Mouse (Mus musculus) limb, embryonic 14.5 days (tissue): ENCODE data around the gene Mettl21a. TPM values are rescaled to one million over a fixed set of nuclear protein-coding genes. Genes with fewer than 3 reads are reported as not detected.

ENCODE experiments used
- ATAC-seq: fragments of 200-750 bp; cut with Nextera tagmentation; 2 replicates; pipeline ENCODE4 v1.8.0; 2017; ENCODE audit warnings: low read depth, moderate number of reproducible peaks, moderate TSS enrichment; ENCODE audit not compliant: low FRiP score
- DNase-seq: peaks from one replicate; pipeline ENCODE4 v3.0.0-alpha.2; 2015; ENCODE audit warnings: low spot score
- H3K27ac ChIP-seq: fragments of 300-500 bp; sonication (generic); replicated peaks from 2 replicates; pipeline ENCODE4 v1.5.1; 2014; ENCODE audit warnings: low read depth, mild to moderate bottlenecking, low read length, moderate library complexity, mixed read lengths
- H3K27me3 ChIP-seq: fragments of 300-500 bp; sonication (generic); 2 replicates; pipeline ENCODE4 v1.6.1; 2014; ENCODE audit warnings: low read length, mixed read lengths; ENCODE audit not compliant: control insufficient read depth, insufficient read depth
- H3K36me3 ChIP-seq: fragments of 300-500 bp; sonication (generic); 2 replicates; pipeline ENCODE4 v1.6.1; 2014; ENCODE audit warnings: mild to moderate bottlenecking, low read length, moderate library complexity, mixed read lengths; ENCODE audit not compliant: control insufficient read depth, insufficient read depth
- H3K4me1 ChIP-seq: fragments of 300-500 bp; sonication (generic); 2 replicates; pipeline ENCODE4 v1.6.1; 2014; ENCODE audit warnings: antibody characterized with exemption, low read length, mixed read lengths; ENCODE audit not compliant: control insufficient read depth, insufficient read depth
- H3K4me2 ChIP-seq: fragments of 300-500 bp; sonication (generic); replicated peaks from 2 replicates; pipeline ENCODE4 v1.6.1; 2014; ENCODE audit warnings: low read depth, mild to moderate bottlenecking, low read length, moderate library complexity; ENCODE audit not compliant: severe bottlenecking
- H3K4me3 ChIP-seq: fragments of 300-500 bp; sonication (generic); replicated peaks from 2 replicates; pipeline ENCODE4 v1.5.1; 2014; ENCODE audit warnings: low read length
- H3K9ac ChIP-seq: fragments of 300-500 bp; sonication (generic); 2 replicates; pipeline ENCODE4 v1.6.1; 2014; ENCODE audit warnings: mild to moderate bottlenecking, low read depth, low read length, moderate library complexity; ENCODE audit not compliant: severe bottlenecking
- H3K9me3 ChIP-seq: fragments of 300-500 bp; sonication (generic); 2 replicates; pipeline ENCODE4 v1.6.1; 2016; ENCODE audit warnings: low read length; ENCODE audit not compliant: control insufficient read depth
- POLR2A ChIP-seq: fragments of 200-500 bp; IDR thresholded peaks from 2 replicates; pipeline ENCODE4 v1.8.0; 2012; ENCODE audit warnings: inconsistent platforms, mild to moderate bottlenecking, moderate library complexity, borderline replicate concordance; ENCODE audit not compliant: insufficient read depth, insufficient read length; ENCODE audit errors: extremely low read depth
- WGBS: fragments of 180-500 bp; shearing (Covaris S2); extraction: QIAGEN DNeasy Blood & Tissue Kit; methylation state at CpG from one replicate; pipeline ENCODE4 v1.1.7; 2014; 5-methylcytosine and 5-hydroxymethylcytosine counted together
- polyA plus RNA-seq, 2 experiments: library from polyadenylated mRNA; depleted of rRNA in 1 of 2; stranded (reverse) in 1 of 2; unstranded in 1 of 2; fragments of >200 nt; fragmentation: Nextera tagmentation in 1 of 2; extraction: Ambion mirVana in 1 of 2; gene quantifications; 2 replicates each; pipeline versions ENCODE4 v1.2.1 to v1.2.3; 2012 to 2014

Gene Mettl21a
- polyA plus RNA-seq, 2 experiments = 20.7 to 27.6 TPM

DNA sequence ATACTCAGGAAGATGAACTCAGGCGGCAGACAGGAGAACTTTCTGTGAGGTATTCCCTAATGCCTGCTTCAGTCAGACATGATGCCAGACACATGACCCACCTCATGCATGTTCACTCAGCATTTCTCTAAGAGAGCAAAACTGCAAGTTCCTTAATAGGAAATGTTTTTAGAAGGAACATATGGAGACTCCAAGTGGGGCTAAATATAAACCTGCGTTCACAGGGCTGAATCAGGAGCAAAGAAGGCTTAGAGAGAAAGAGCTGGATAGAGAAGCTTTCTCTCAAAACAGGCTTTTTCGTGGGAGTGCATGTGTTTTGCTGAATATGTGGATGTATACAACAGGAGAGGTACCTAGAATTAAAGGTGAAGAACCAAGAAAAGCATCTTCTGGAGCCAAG is 16.2 kb upstream of the Mettl21a start:
- Histone ChIP-seq H3K4me3 (no peak overlapping the region), H3K9ac (no peak overlapping the region), H3K27ac (no peak overlapping the region), H3K27me3 (no peaks in the 10 kb centered on the region), H3K4me1 (no peaks in the 10 kb centered on the region), H3K36me3 (no peaks in the 10 kb centered on the region), H3K9me3 (no peaks in the 10 kb centered on the region), H3K4me2 (no peak overlapping the region)
- no peak for ATAC-seq
- no peak for TF ChIP-seq POLR2A
- no peak for DNase-seq
- 85% methylated on average over 3 of the region's 3 CpGs for WGBS

DNA sequence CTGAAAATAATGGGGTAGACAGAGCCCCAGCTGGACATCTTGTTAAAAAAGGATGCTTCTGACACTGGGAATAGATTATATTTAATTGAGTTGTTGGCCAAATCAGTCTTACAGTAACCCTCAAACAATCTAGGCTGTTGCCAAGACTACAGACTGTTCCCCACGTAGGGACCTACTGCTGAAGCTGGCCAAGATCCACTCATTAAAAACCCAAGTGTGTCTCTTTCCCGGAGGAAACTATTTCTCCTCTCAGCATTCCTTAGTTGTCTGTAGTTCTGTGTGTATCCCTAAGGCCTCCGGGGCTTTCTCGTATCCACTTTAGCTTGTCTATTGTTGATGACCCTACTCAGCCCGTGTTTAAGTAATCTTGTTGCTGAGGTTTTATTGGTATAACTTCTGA is 14.5 kb upstream of the Mettl21a start:
- no peak for ATAC-seq
- Histone ChIP-seq H3K9me3 (no peaks in the 10 kb centered on the region), H3K36me3 (no peaks in the 10 kb centered on the region), H3K27me3 (no peaks in the 10 kb centered on the region), H3K4me1 (no peaks in the 10 kb centered on the region), H3K9ac (no peak overlapping the region), H3K4me3 (no peak overlapping the region), H3K4me2 (no peak overlapping the region), H3K27ac (no peak overlapping the region)
- no peak for TF ChIP-seq POLR2A
- DNase-seq = no peak
- 67% methylated on average over 5 of the region's 5 CpGs for WGBS

DNA sequence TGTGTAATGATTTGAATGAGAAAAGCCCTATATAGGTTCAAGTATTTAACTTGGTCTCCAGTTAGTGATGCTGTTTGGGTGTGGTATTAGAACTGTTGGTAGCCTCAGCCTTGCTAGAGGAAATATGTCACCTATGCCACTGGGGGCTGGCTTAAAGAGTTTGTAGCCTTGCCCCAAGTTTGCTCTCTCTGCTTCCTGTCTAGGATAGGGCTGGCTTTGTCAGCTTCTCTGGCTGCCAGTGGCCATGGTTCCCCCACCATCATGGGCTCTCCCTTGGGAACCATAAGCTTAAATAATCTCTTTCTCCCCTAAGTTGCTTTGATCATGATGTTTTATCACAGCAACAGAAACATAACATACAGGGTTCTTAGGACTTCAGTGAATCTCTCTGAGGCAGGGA is 8.2 kb upstream of the Mettl21a start:
- H3K36me3 ChIP-seq = no peaks in the 10 kb centered on the region
- no peaks in the 10 kb centered on the region for H3K4me1 ChIP-seq
- no peaks in the 10 kb centered on the region for H3K27me3 ChIP-seq
- no peak for TF ChIP-seq POLR2A
- H3K4me3 ChIP-seq = no peak overlapping the region
- ATAC-seq (no peak), DNase-seq (no peak)
- H3K9me3 ChIP-seq = no peaks in the 10 kb centered on the region
- no peak overlapping the region for H3K9ac ChIP-seq
- no peak overlapping the region for H3K4me2 ChIP-seq
- H3K27ac ChIP-seq = no peak overlapping the region

DNA sequence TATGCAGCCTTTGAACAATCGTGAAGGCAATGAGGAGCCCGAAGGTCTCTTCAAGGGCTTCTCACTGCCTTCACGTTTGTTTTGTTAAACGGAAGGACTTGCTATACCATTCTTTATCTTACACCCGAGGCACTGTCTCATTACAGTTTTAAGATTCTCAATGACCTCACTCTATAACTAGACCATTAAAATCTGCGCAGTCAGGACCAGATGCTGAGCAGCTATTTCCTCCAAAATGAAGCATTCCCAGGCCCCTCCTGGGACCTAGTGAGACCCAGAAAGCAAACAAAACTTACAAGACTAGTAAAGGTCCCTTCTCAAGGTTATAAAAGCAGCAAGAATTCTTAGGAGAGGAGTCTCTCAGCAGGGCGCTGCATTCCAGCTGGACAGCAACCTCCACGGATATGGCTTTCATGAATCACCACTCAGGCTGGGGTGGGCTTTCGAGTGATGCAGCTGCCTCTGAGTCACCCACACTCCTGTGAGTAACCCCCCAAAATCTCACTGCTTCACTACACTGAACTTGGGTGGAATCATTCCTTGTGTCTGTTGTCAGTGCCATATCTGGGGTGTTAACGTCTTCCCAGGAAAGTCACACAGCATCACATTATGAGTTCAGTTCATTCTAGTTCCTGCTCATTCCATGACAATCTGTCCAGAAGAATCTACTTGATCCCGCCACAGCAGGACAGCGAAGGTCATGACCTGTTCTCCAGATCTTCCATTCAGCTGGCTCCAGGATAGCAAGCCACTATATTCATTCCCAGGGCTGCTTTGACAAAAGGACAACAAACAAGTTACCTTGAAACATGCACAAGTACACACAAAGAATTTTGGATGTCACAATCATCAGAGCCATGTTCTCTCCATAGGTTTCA is 6.8 kb upstream of the Mettl21a start:
- DNase-seq (no peak), ATAC-seq (peak; percentile 74)
- no peak overlapping the region for H3K4me3 ChIP-seq
- no peak overlapping the region; the same call in 1 of the 2 replicates for H3K27ac ChIP-seq
- no peaks in the 10 kb centered on the region for H3K36me3 ChIP-seq
- TF ChIP-seq POLR2A = no peak
- H3K4me2 ChIP-seq = no peak overlapping the region
- no peaks in the 10 kb centered on the region for H3K9me3 ChIP-seq
- no peaks in the 10 kb centered on the region for H3K27me3 ChIP-seq
- WGBS = 40% methylated on average over 12 of the region's 12 CpGs
- H3K4me1 ChIP-seq = 0 out of 2 replicates have a peak, but pooled peaks cover under 1% of the 10 kb centered on the region
- H3K9ac ChIP-seq = no peak overlapping the region

DNA sequence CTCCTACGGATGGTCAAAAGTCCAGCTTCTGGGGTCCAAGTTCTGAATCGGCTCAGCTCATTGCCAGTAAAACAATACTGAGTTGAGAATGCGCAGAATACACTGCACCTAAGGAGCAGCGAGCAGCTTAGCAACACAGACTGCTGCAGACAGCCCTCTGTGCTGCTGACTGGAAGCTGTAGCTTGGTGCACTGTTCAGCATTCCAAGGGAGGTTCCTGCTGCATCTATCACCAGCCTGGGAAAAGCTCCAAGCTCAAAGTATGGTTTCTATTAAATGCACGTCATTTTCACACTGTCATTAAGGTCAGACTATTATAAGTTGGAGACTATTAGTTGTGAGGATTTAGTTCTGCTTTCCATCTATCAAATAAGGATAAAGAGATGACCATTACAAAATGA is 4.1 kb upstream of the Mettl21a start:
- Histone ChIP-seq H3K27ac (no peak overlapping the region), H3K4me3 (no peak overlapping the region), H3K9ac (no peak overlapping the region), H3K36me3 (no peaks in the 10 kb centered on the region), H3K4me2 (no peak overlapping the region), H3K4me1 (peaks cover 15% of the 10 kb centered on the region), H3K27me3 (no peaks in the 10 kb centered on the region), H3K9me3 (no peaks in the 10 kb centered on the region)
- DNase-seq (peak; percentile 45), ATAC-seq (no peak)
- WGBS = 67% methylated on average over 5 of the region's 5 CpGs
- no peak for TF ChIP-seq POLR2A

DNA sequence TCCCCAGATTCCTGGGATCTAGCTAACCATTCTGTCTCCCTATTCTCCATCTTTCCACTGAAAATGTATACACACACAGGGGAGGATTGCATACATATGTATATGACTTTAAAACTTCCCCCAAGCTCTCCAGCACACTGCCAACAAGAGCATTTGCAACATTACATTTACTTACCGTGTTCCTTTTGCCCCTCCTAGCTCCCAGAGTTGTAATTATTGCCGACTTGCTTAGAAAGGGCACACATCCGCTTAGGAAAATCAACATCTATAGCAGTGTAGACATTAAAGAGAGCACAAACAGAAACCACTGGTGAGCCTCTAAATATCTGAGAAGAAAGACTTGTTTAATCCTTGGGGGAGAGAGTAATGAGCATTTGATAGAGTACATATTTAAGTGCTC is 1.2 kb upstream of the Mettl21a start:
- DNase-seq = no peak
- 44% methylated on average over 3 of the region's 3 CpGs for WGBS
- Histone ChIP-seq H3K4me3 (peak overlapping the region; percentile 80), H3K4me2 (peak overlapping the region; percentile 77), H3K9ac (peak overlapping the region; percentile 96; the same call in 1 of the 2 replicates), H3K36me3 (peaks cover 11% of the 10 kb centered on the region), H3K27ac (peak overlapping the region; percentile 97), H3K9me3 (no peaks in the 10 kb centered on the region), H3K4me1 (peaks cover 19% of the 10 kb centered on the region), H3K27me3 (no peaks in the 10 kb centered on the region)
- no peak for TF ChIP-seq POLR2A
- ATAC-seq = no peak
